Mouse (Mus musculus) heart, adult 2 months (tissue): ENCODE results near the gene Ppp1r17.

Experiments
- CTCF ChIP-seq: fragments of 200-600 bp; IDR thresholded peaks from 2 replicates; pipeline ENCODE4 v1.8.1; 2022; ENCODE audit warnings: antibody characterized with exemption, mild to moderate bottlenecking, moderate library complexity
- EP300 ChIP-seq: fragments of 200-500 bp; IDR thresholded peaks from 2 replicates; pipeline ENCODE4 v1.6.1; 2011; ENCODE audit warnings: low read depth, low read length, control low read depth; ENCODE audit not compliant: insufficient read depth
- POLR2A ChIP-seq: fragments of 200-500 bp; IDR thresholded peaks from 2 replicates; pipeline ENCODE4 v1.6.1; 2011; ENCODE audit warnings: mild to moderate bottlenecking, low read depth, low read length, control low read depth; ENCODE audit not compliant: insufficient read depth

DNA sequence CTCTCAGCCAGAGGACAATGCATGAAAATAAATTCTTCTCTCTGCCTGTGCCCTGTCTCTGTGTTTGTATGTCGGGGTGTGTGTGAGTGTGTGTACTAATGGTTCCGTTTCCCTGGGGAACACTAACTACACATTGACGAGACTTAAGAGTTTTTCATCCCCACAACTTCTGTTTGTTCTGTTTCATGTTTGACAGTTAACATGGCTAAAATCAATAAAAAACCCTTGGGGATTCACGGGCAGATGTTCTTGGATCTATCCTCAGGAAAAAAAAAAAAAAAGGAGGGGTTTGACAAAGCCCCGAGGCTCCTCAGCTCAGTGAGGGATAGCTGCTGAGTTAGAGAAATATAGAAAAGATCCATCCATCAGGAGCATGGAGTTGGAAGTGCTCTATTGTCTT is 27.0 kb downstream of the Ppp1r17 start:
- TF ChIP-seq POLR2A = no peak
- TF ChIP-seq EP300 = no peak
- no peak for TF ChIP-seq CTCF
